Mouse (Mus musculus) heart, embryonic 13.5 days (tissue): ENCODE measurements around the gene Gm29666. TPM values are rescaled to one million over a fixed set of nuclear protein-coding genes. Genes with fewer than 3 reads are reported as not detected.

ENCODE experiments used
- ATAC-seq: fragments of 200-750 bp; cut with Nextera tagmentation; 2 replicates; pipeline ENCODE4 v1.8.0; 2017; ENCODE audit warnings: moderate TSS enrichment; ENCODE audit not compliant: insufficient number of reproducible peaks, low FRiP score, low TSS enrichment; ENCODE audit errors: extremely low read depth
- H3K27ac ChIP-seq: fragments of 300-500 bp; sonication (generic); replicated peaks from 2 replicates; pipeline ENCODE4 v1.5.1; 2015; ENCODE audit warnings: moderate library complexity, mild to moderate bottlenecking, inconsistent platforms
- H3K27me3 ChIP-seq: fragments of 300-500 bp; sonication (generic); replicated peaks from 2 replicates; pipeline ENCODE4 v1.6.1; 2015; ENCODE audit warnings: mild to moderate bottlenecking, inconsistent platforms
- H3K36me3 ChIP-seq: fragments of 300-500 bp; sonication (generic); 2 replicates; pipeline ENCODE4 v1.6.1; 2015; ENCODE audit warnings: mild to moderate bottlenecking, inconsistent platforms
- H3K4me1 ChIP-seq: fragments of 300-500 bp; sonication (generic); 2 replicates; pipeline ENCODE4 v1.6.1; 2015; ENCODE audit warnings: inconsistent platforms
- H3K4me2 ChIP-seq: fragments of 300-500 bp; sonication (generic); 2 replicates; pipeline ENCODE4 v1.6.1; 2015; ENCODE audit warnings: inconsistent platforms, mild to moderate bottlenecking, moderate library complexity
- H3K4me3 ChIP-seq: fragments of 300-500 bp; sonication (generic); 2 replicates; pipeline ENCODE4 v1.5.1; 2015; ENCODE audit warnings: moderate library complexity, mild to moderate bottlenecking, inconsistent platforms
- H3K9ac ChIP-seq: fragments of 300-500 bp; sonication (generic); 2 replicates; pipeline ENCODE4 v1.6.1; 2015; ENCODE audit warnings: inconsistent platforms, mild to moderate bottlenecking, moderate library complexity
- H3K9me3 ChIP-seq: fragments of 300-500 bp; sonication (generic); 2 replicates; pipeline ENCODE4 v1.6.1; 2016; ENCODE audit warnings: inconsistent platforms
- WGBS: fragments of 180-500 bp; shearing (Covaris S2); methylation state at CpG from one replicate; pipeline ENCODE4 v1.1.7; 2015; ENCODE audit warnings: mixed read lengths; 5-methylcytosine and 5-hydroxymethylcytosine counted together
- polyA plus RNA-seq: library from polyadenylated mRNA; unstranded; fragments of >200 nt; fragmentation: Nextera tagmentation; extraction: Ambion mirVana; gene quantifications from 2 replicates; pipeline ENCODE4 v1.2.1, GENCODE M21; 2015

Gm29666 gene
- polyA plus RNA-seq = 0.41 and 0.56 TPM in 2 replicates

GRCm38 (mm10) chr15:84919938-84920337 is at the start of gene Gm29666:
Gm29666 (minus strand) TSS chr15:84920038.
- no peaks in the 10 kb centered on the region for H3K27me3 ChIP-seq
- H3K9ac ChIP-seq = no peak within 1 kb of the TSS
- H3K4me3 ChIP-seq = no peak within 1 kb of the TSS
- H3K9me3 ChIP-seq = no peaks in the 10 kb centered on the region
- H3K4me2 ChIP-seq = no peak within 1 kb of the TSS
- H3K36me3 ChIP-seq = 0 out of 2 replicates have a peak, but pooled peaks cover 4% of the 10 kb centered on the region
- no peak for ATAC-seq
- no peak within 1 kb of the TSS for H3K27ac ChIP-seq
- 86% methylated on average over 3 of the region's 3 CpGs for WGBS
- peaks cover 20% of the 10 kb centered on the region for H3K4me1 ChIP-seq

GRCm38 (mm10) chr15:84968534-84968933 is 48.7 kb upstream of the Gm29666 start:
- no peak overlapping the region for H3K9ac ChIP-seq
- no peaks in the 10 kb centered on the region for H3K27me3 ChIP-seq
- H3K27ac ChIP-seq = no peak overlapping the region
- H3K4me1 ChIP-seq = no peaks in the 10 kb centered on the region
- H3K4me2 ChIP-seq = no peak overlapping the region
- no peak for ATAC-seq
- 80% methylated on average over 4 of the region's 4 CpGs for WGBS
- H3K36me3 ChIP-seq = no peaks in the 10 kb centered on the region
- H3K9me3 ChIP-seq = no peaks in the 10 kb centered on the region
- no peak overlapping the region for H3K4me3 ChIP-seq

GRCm38 (mm10) chr15:84965575-84966360 is 45.9 kb upstream of the Gm29666 start:
- Histone ChIP-seq H3K27me3 (no peaks in the 10 kb centered on the region), H3K4me2 (no peak overlapping the region), H3K27ac (no peak overlapping the region), H3K36me3 (no peaks in the 10 kb centered on the region), H3K4me1 (0 out of 2 replicates have a peak, but pooled peaks cover under 1% of the 10 kb centered on the region), H3K9me3 (no peaks in the 10 kb centered on the region), H3K4me3 (no peak overlapping the region), H3K9ac (no peak overlapping the region)
- ATAC-seq = no peak
- WGBS = 51% methylated on average over 7 of the region's 7 CpGs

GRCm38 (mm10) chr15:84964771-84965170 is 44.9 kb upstream of the Gm29666 start:
- H3K9ac ChIP-seq = no peak overlapping the region
- H3K9me3 ChIP-seq = no peaks in the 10 kb centered on the region
- no peak overlapping the region for H3K4me3 ChIP-seq
- no peaks in the 10 kb centered on the region for H3K36me3 ChIP-seq
- H3K27ac ChIP-seq = no peak overlapping the region
- H3K4me1 ChIP-seq = 0 out of 2 replicates have a peak, but pooled peaks cover 4% of the 10 kb centered on the region
- H3K27me3 ChIP-seq = no peaks in the 10 kb centered on the region
- no peak for ATAC-seq
- H3K4me2 ChIP-seq = no peak overlapping the region
- 83% methylated on average over 5 of the region's 5 CpGs for WGBS

GRCm38 (mm10) chr15:84962518-84962917 is 42.7 kb upstream of the Gm29666 start:
- 85% methylated on average over 2 of the region's 2 CpGs for whole genome bisulfite sequencing
- Histone ChIP-seq H3K4me2 (no peak overlapping the region), H3K9ac (no peak overlapping the region), H3K9me3 (no peaks in the 10 kb centered on the region), H3K4me3 (no peak overlapping the region), H3K4me1 (0 out of 2 replicates have a peak, but pooled peaks cover 8% of the 10 kb centered on the region), H3K27ac (no peak overlapping the region), H3K27me3 (no peaks in the 10 kb centered on the region), H3K36me3 (peaks cover 9% of the 10 kb centered on the region; the same call in 1 of the 2 replicates)
- ATAC-seq = no peak

- 0 out of 2 replicates have a peak, but pooled peaks cover 8% of the 10 kb centered on the region for H3K4me1 ChIP-seq
- no peak overlapping the region for H3K9ac ChIP-seq
- no peak overlapping the region for H3K4me3 ChIP-seq
- no peak overlapping the region for H3K27ac ChIP-seq
- no peak overlapping the region for H3K4me2 ChIP-seq
- H3K27me3 ChIP-seq = no peaks in the 10 kb centered on the region
- 25% methylated on average over 8 of the region's 8 CpGs for WGBS
- peaks cover 14% of the 10 kb centered on the region for H3K36me3 ChIP-seq
- no peaks in the 10 kb centered on the region for H3K9me3 ChIP-seq
- ATAC-seq = no peak
These were observed 40.9 kb upstream of the Gm29666 start for GRCm38 (mm10) chr15:84960692-84961091.

GRCm38 (mm10) chr15:84959891-84960290 is 40.1 kb upstream of the Gm29666 start:
- Histone ChIP-seq H3K4me3 (no peak overlapping the region), H3K9ac (no peak overlapping the region), H3K4me1 (0 out of 2 replicates have a peak, but pooled peaks cover 8% of the 10 kb centered on the region), H3K36me3 (peaks cover 22% of the 10 kb centered on the region), H3K4me2 (no peak overlapping the region), H3K27ac (no peak overlapping the region), H3K9me3 (no peaks in the 10 kb centered on the region), H3K27me3 (no peaks in the 10 kb centered on the region)
- WGBS = 83% methylated on average over 6 of the region's 6 CpGs
- ATAC-seq = no peak

GRCm38 (mm10) chr15:84958331-84958730 is 38.5 kb upstream of the Gm29666 start:
- H3K36me3 ChIP-seq = peaks cover 32% of the 10 kb centered on the region
- H3K9me3 ChIP-seq = no peaks in the 10 kb centered on the region
- 83% methylated on average over 3 of the region's 3 CpGs for whole genome bisulfite sequencing
- no peak overlapping the region for H3K4me2 ChIP-seq
- H3K4me3 ChIP-seq = no peak overlapping the region
- H3K4me1 ChIP-seq = 0 out of 2 replicates have a peak, but pooled peaks cover 8% of the 10 kb centered on the region
- no peak overlapping the region for H3K9ac ChIP-seq
- no peak overlapping the region for H3K27ac ChIP-seq
- H3K27me3 ChIP-seq = no peaks in the 10 kb centered on the region
- ATAC-seq = no peak

- Histone ChIP-seq H3K27me3 (no peaks in the 10 kb centered on the region), H3K4me1 (0 out of 2 replicates have a peak, but pooled peaks cover 8% of the 10 kb centered on the region), H3K27ac (no peak overlapping the region), H3K9me3 (no peaks in the 10 kb centered on the region), H3K4me3 (no peak overlapping the region), H3K36me3 (peaks cover 36% of the 10 kb centered on the region), H3K9ac (no peak overlapping the region), H3K4me2 (no peak overlapping the region)
- WGBS = 40% methylated on average over 3 of the region's 3 CpGs
- ATAC-seq = no peak
These were observed 38.0 kb upstream of the Gm29666 start for GRCm38 (mm10) chr15:84957851-84958250.

GRCm38 (mm10) chr15:84953259-84953658 is 33.4 kb upstream of the Gm29666 start:
- Histone ChIP-seq H3K4me1 (peaks cover 19% of the 10 kb centered on the region), H3K27me3 (no peaks in the 10 kb centered on the region), H3K4me2 (no peak overlapping the region), H3K27ac (no peak overlapping the region), H3K9me3 (no peaks in the 10 kb centered on the region), H3K36me3 (peaks cover 75% of the 10 kb centered on the region), H3K4me3 (no peak overlapping the region), H3K9ac (no peak overlapping the region)
- 91% methylated on average over 11 of the region's 11 CpGs for WGBS
- no peak for ATAC-seq

GRCm38 (mm10) chr15:84950053-84950452 is 30.2 kb upstream of the Gm29666 start:
- H3K27me3 ChIP-seq = no peaks in the 10 kb centered on the region
- H3K9ac ChIP-seq = no peak overlapping the region
- no peak overlapping the region for H3K27ac ChIP-seq
- H3K9me3 ChIP-seq = no peaks in the 10 kb centered on the region
- H3K4me1 ChIP-seq = peaks cover 15% of the 10 kb centered on the region
- no peak overlapping the region for H3K4me2 ChIP-seq
- 84% methylated on average over 4 of the region's 4 CpGs for WGBS
- H3K4me3 ChIP-seq = no peak overlapping the region
- peaks cover 66% of the 10 kb centered on the region for H3K36me3 ChIP-seq
- no peak for ATAC-seq
